Mouse (Mus musculus) E14TG2a.4 (cell line): ENCODE measurements around the gene Kcnip1.

ENCODE experiments used
- CTCF ChIP-seq: conservative IDR thresholded peaks from 2 replicates; pipeline ENCODE4 v1.5.1; 2014; ENCODE audit warnings: low read length
- POU5F1 ChIP-seq: IDR thresholded peaks from 2 replicates; pipeline ENCODE4 v1.6.1; 2014; ENCODE audit warnings: low read length, borderline replicate concordance

GRCm38 (mm10) chr11:33929412-33929811, 63.5 kb downstream of the Kcnip1 start:
- no peak for TF ChIP-seq CTCF
- TF ChIP-seq POU5F1, result no peak
